Mouse (Mus musculus): ENCODE measurements around the gene Gm9945.

GRCm38 (mm10) chr11:53516775-53517627, 37.0 kb downstream of the Gm9945 start:
- TF ChIP-seq CTCF (IDR thresholded peaks at IDR 0.05; ENCODE audit: low read depth) (no peak), EP300 (IDR thresholded peaks at IDR 0.05; ENCODE audit: low read depth) (no peak)

Measured in heart, postnatal 0 days (tissue).